ENCODE assay signal across 8 mouse cellular contexts in the genomic region with DNA sequence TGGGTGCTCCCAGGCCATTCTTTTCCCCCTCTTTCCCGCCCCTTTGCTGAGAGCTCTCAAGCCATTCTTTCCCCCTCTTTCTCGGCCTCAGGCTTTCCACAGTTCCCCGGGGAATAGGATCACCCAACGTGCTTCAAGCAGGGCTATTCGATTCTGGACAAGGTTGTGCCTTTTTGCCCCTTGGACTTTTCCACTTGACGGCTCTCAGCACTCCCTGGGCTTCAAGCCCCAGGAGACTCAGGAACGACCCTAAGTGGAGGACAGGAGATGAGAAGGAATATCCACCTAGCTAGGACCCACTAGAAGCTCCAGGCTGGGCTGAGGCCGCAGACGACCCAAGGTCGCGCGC. TPM values are rescaled to one million over a fixed set of nuclear protein-coding genes. Genes with fewer than 3 reads are reported as not detected.
DNase-seq lines count a peak whose midpoint lies in the region; ATAC-seq and TF ChIP-seq lines count a peak whose summit lies in the region.

No protein-coding gene starts in this region.

- H3K27ac ChIP-seq in lung, embryonic 15.5 days, result peak overlapping the region; percentile 99
- peak overlapping the region; percentile 89 for H3K27ac ChIP-seq in embryonic facial prominence, embryonic 11.5 days (replicated peaks; ENCODE audit: low read depth, low read length)
- peak overlapping the region; percentile 96 for H3K27ac ChIP-seq in hindbrain, postnatal 0 days
- peak overlapping the region; percentile 96 for H3K27ac ChIP-seq in midbrain, embryonic 15.5 days

- WGBS in lung, embryonic 15.5 days, result 0% methylated on average over 12 of the region's 12 CpGs
- 0% methylated on average over 12 of the region's 12 CpGs for WGBS in embryonic facial prominence, embryonic 11.5 days
- WGBS in hindbrain, postnatal 0 days, result under 1% methylated on average over 12 of the region's 12 CpGs
- under 1% methylated on average over 12 of the region's 12 CpGs for WGBS in midbrain, embryonic 15.5 days

- peak overlapping the region; percentile 72 for H3K4me3 ChIP-seq in lung, embryonic 15.5 days
- H3K4me3 ChIP-seq in embryonic facial prominence, embryonic 11.5 days (ENCODE audit: low read depth, low read length), result peak overlapping the region; percentile 76
- H3K4me3 ChIP-seq in hindbrain, postnatal 0 days (ENCODE audit: low read length), result peak overlapping the region; percentile 82
- peak overlapping the region; percentile 85 for H3K4me3 ChIP-seq in midbrain, embryonic 15.5 days

- DNase-seq in lung, postnatal 10 days, result no peak
- peak; percentile 22 for DNase-seq in embryonic facial prominence, embryonic 11.5 days (ENCODE audit: low spot score)
- DNase-seq in hindbrain, postnatal 0 days (ENCODE audit: low spot score), result no peak
- no peak for DNase-seq in layer of hippocampus, postnatal 14 days (ENCODE audit: low spot score in 2 of 2)
- no peak for DNase-seq in thymus, postnatal 4 days
- no peak for DNase-seq in embryo, embryonic 10 days (ENCODE audit: low spot score)

- H3K4me1 ChIP-seq in lung, embryonic 15.5 days, result peaks cover 41% of the 10 kb centered on the region
- peaks cover 8% of the 10 kb centered on the region for H3K4me1 ChIP-seq in embryonic facial prominence, embryonic 11.5 days (ENCODE audit: control insufficient read depth, insufficient read depth, low read length)
- H3K4me1 ChIP-seq in hindbrain, postnatal 0 days (ENCODE audit: insufficient read depth, low read length), result peaks cover 6% of the 10 kb centered on the region; the same call in 1 of the 2 replicates
- H3K4me1 ChIP-seq in midbrain, embryonic 15.5 days, result peaks cover 27% of the 10 kb centered on the region

- H3K9ac ChIP-seq in lung, embryonic 15.5 days, result peak overlapping the region; percentile 90
- H3K9ac ChIP-seq in embryonic facial prominence, embryonic 11.5 days (replicated peaks; ENCODE audit: low read length), result peak overlapping the region; percentile 87
- H3K9ac ChIP-seq in hindbrain, postnatal 0 days (replicated peaks; ENCODE audit: low read length), result peak overlapping the region; percentile 89
- H3K9ac ChIP-seq in midbrain, embryonic 15.5 days, result peak overlapping the region; percentile 96

- no peak for TF ChIP-seq CTCF in hindbrain, postnatal 0 days (IDR thresholded peaks at IDR 0.05; ENCODE audit: low read depth)

- H3K27me3 ChIP-seq in lung, embryonic 15.5 days, result no peaks in the 10 kb centered on the region
- H3K27me3 ChIP-seq in embryonic facial prominence, embryonic 11.5 days (ENCODE audit: control insufficient read depth, insufficient read depth, low read length), result no peaks in the 10 kb centered on the region
- no peaks in the 10 kb centered on the region for H3K27me3 ChIP-seq in hindbrain, postnatal 0 days (ENCODE audit: insufficient read depth, low read length)
- H3K27me3 ChIP-seq in midbrain, embryonic 15.5 days (replicated peaks), result no peaks in the 10 kb centered on the region

- peak overlapping the region; percentile 78 for H3K4me2 ChIP-seq in lung, embryonic 15.5 days
- H3K4me2 ChIP-seq in embryonic facial prominence, embryonic 11.5 days (ENCODE audit: low read depth, low read length), result peak overlapping the region; percentile 86
- peak overlapping the region; percentile 68 for H3K4me2 ChIP-seq in hindbrain, postnatal 0 days (ENCODE audit: low read depth, low read length)
- H3K4me2 ChIP-seq in midbrain, embryonic 15.5 days, result peak overlapping the region; percentile 80

- ATAC-seq in lung, embryonic 15.5 days (ENCODE audit: borderline replicate concordance, extremely low read depth, low FRiP score, low TSS enrichment), result no peak
- no peak for ATAC-seq in embryonic facial prominence, embryonic 11.5 days (replicated peaks; ENCODE audit: insufficient number of reproducible peaks, low FRiP score, low TSS enrichment, low read depth)
- no peak for ATAC-seq in hindbrain, postnatal 0 days
- ATAC-seq in midbrain, embryonic 15.5 days (replicated peaks), result no peak

- H3K9me3 ChIP-seq in lung, embryonic 15.5 days, result no peaks in the 10 kb centered on the region
- no peaks in the 10 kb centered on the region for H3K9me3 ChIP-seq in embryonic facial prominence, embryonic 11.5 days (replicated peaks; ENCODE audit: control insufficient read depth, low read length)
- no peaks in the 10 kb centered on the region for H3K9me3 ChIP-seq in hindbrain, postnatal 0 days (ENCODE audit: low read length)
- no peaks in the 10 kb centered on the region for H3K9me3 ChIP-seq in midbrain, embryonic 15.5 days

- H3K36me3 ChIP-seq in lung, embryonic 15.5 days, result peaks cover 25% of the 10 kb centered on the region
- H3K36me3 ChIP-seq in embryonic facial prominence, embryonic 11.5 days (replicated peaks; ENCODE audit: control insufficient read depth, insufficient read depth, low read depth, low read length), result no peaks in the 10 kb centered on the region; the same call in 1 of the 2 replicates
- peaks cover 28% of the 10 kb centered on the region for H3K36me3 ChIP-seq in hindbrain, postnatal 0 days (ENCODE audit: insufficient read depth, low read length)
- peaks cover 8% of the 10 kb centered on the region; the same call in 1 of the 2 replicates for H3K36me3 ChIP-seq in midbrain, embryonic 15.5 days (replicated peaks)

RNA-seq across cellular contexts. Expression of gene Snrpd3, which starts 0.7 kb away (rescaled TPM):
- polyA plus RNA-seq in lung, embryonic 15.5 days (2015; fragmentation: Nextera tagmentation; extraction: Ambion mirVana), result 142 and 158 TPM in 2 replicates
- 207 and 210 TPM in 2 replicates for polyA plus RNA-seq in embryonic facial prominence, embryonic 11.5 days (2014; fragmentation: Nextera tagmentation; extraction: Ambion mirVana)
- 16.4 and 18.0 TPM in 2 replicates for total RNA-seq in hindbrain, postnatal 0 days (2014; rRNA removed)
- polyA plus RNA-seq in hindbrain, postnatal 0 days (2015; fragmentation: Nextera tagmentation; extraction: Ambion mirVana), result 133 and 135 TPM in 2 replicates
- polyA plus RNA-seq in midbrain, embryonic 15.5 days (2015; fragmentation: Nextera tagmentation; extraction: Ambion mirVana), result 122 and 127 TPM in 2 replicates
- 10 to 100 TPM; 71.1 to 77.5 TPM for total RNA-seq in layer of hippocampus, postnatal 14 days (2021)

RNA-seq across cellular contexts. Expression of gene Gucd1, which starts 1.1 kb away (rescaled TPM):
- polyA plus RNA-seq in lung, embryonic 15.5 days (2015; fragmentation: Nextera tagmentation; extraction: Ambion mirVana), result 23.6 and 24.5 TPM in 2 replicates
- 31.4 and 33.3 TPM in 2 replicates for polyA plus RNA-seq in embryonic facial prominence, embryonic 11.5 days (2014; fragmentation: Nextera tagmentation; extraction: Ambion mirVana)
- total RNA-seq in hindbrain, postnatal 0 days (2014; rRNA removed), result 42.3 and 44.3 TPM in 2 replicates
- polyA plus RNA-seq in hindbrain, postnatal 0 days (2015; fragmentation: Nextera tagmentation; extraction: Ambion mirVana), result 12.6 and 15.6 TPM in 2 replicates
- polyA plus RNA-seq in midbrain, embryonic 15.5 days (2015; fragmentation: Nextera tagmentation; extraction: Ambion mirVana), result 22.3 and 24.4 TPM in 2 replicates
- 10 to 100 TPM; 21.3 to 22.4 TPM for total RNA-seq in layer of hippocampus, postnatal 14 days (2021)

RNA-seq across cellular contexts. Expression of gene Lrrc75b, which starts 43.4 kb away (rescaled TPM):
- 0.72 and 1.1 TPM in 2 replicates for polyA plus RNA-seq in lung, embryonic 15.5 days (2015; fragmentation: Nextera tagmentation; extraction: Ambion mirVana)
- polyA plus RNA-seq in embryonic facial prominence, embryonic 11.5 days (2014; fragmentation: Nextera tagmentation; extraction: Ambion mirVana), result 2.0 and 2.5 TPM in 2 replicates
- total RNA-seq in hindbrain, postnatal 0 days (2014; rRNA removed), result 30.3 and 31.4 TPM in 2 replicates
- polyA plus RNA-seq in hindbrain, postnatal 0 days (2015; fragmentation: Nextera tagmentation; extraction: Ambion mirVana), result 26.0 and 26.4 TPM in 2 replicates
- polyA plus RNA-seq in midbrain, embryonic 15.5 days (2015; fragmentation: Nextera tagmentation; extraction: Ambion mirVana), result 41.0 and 44.8 TPM in 2 replicates
- 10 to 100 TPM; 12.9 to 15.2 TPM for total RNA-seq in layer of hippocampus, postnatal 14 days (2021)

RNA-seq across cellular contexts. Expression of gene Ggt1, which starts 44.7 kb away (rescaled TPM):
- 1.2 and 2.0 TPM in 2 replicates for polyA plus RNA-seq in lung, embryonic 15.5 days (2015; fragmentation: Nextera tagmentation; extraction: Ambion mirVana)
- 0.55 and 3.0 TPM in 2 replicates for polyA plus RNA-seq in embryonic facial prominence, embryonic 11.5 days (2014; fragmentation: Nextera tagmentation; extraction: Ambion mirVana)
- 3.2 and 7.6 TPM in 2 replicates for total RNA-seq in hindbrain, postnatal 0 days (2014; rRNA removed)
- 1.0 and 1.2 TPM in 2 replicates for polyA plus RNA-seq in hindbrain, postnatal 0 days (2015; fragmentation: Nextera tagmentation; extraction: Ambion mirVana)
- 1.2 and 1.7 TPM in 2 replicates for polyA plus RNA-seq in midbrain, embryonic 15.5 days (2015; fragmentation: Nextera tagmentation; extraction: Ambion mirVana)
- total RNA-seq in layer of hippocampus, postnatal 14 days (2021), result 1 to 10 TPM; 2.0 to 2.8 TPM
